Mouse (Mus musculus): ENCODE results near the gene Msi2. TPM values are rescaled to one million over a fixed set of nuclear protein-coding genes. Genes with fewer than 3 reads are reported as not detected.
A peak's percentile ranks its signal among the peaks of the same experiment; 100 is the strongest.

The Msi2 gene
- total and polyA plus RNA-seq, 2 experiments = 6.4 to 10.8 TPM

DNA sequence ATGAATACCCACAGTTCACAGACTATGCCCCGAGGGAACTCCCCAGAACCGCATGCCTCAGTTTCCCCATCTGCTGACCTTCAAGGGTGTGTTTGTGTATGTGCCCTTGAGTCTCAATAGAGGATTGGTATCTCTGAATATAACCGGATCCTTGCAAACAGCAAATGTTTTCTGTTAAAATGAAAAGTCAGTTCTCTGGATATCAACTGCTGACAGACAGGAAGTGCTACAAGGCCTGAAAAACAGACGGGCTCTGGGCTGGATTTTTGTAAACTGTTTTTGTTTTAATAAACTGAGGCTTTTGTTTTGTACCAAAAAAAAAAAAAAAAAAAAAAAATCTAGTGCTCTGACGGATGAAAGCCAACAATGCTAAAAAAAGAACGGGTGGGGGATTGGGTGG, 95.8 kb downstream of the Msi2 start:
- peaks cover 7% of the 10 kb centered on the region for H3K4me1 ChIP-seq (ENCODE audit: control insufficient read depth, insufficient read depth, low read length)
- no peaks in the 10 kb centered on the region for H3K27me3 ChIP-seq (ENCODE audit: control insufficient read depth, insufficient read depth, low read length)
- H3K4me3 ChIP-seq (ENCODE audit: insufficient read depth, low read depth, low read length) = no peak overlapping the region
- H3K9ac ChIP-seq (ENCODE audit: low read depth, low read length) = no peak overlapping the region
- peaks cover 3% of the 10 kb centered on the region; the same call in 1 of the 2 replicates for H3K79me2 ChIP-seq (ENCODE audit: control insufficient read depth, insufficient read depth, low read length)
- WGBS = 62% methylated on average over 6 of the region's 6 CpGs
- H3K36me3 ChIP-seq (ENCODE audit: control insufficient read depth, insufficient read depth, low read length) = no peaks in the 10 kb centered on the region
- TF ChIP-seq POLR2A (IDR thresholded peaks at IDR 0.05; ENCODE audit: extremely low read depth, insufficient read depth, low read length) = no peak
- TF ChIP-seq CTCF (IDR thresholded peaks at IDR 0.05; ENCODE audit: low read depth, low read length) = no peak
- no peak overlapping the region for H3K27ac ChIP-seq (replicated peaks; ENCODE audit: insufficient read depth, low read depth, low read length)
- no peak for DNase-seq (ENCODE audit: extremely low read depth, low read depth, low spot score)

DNA sequence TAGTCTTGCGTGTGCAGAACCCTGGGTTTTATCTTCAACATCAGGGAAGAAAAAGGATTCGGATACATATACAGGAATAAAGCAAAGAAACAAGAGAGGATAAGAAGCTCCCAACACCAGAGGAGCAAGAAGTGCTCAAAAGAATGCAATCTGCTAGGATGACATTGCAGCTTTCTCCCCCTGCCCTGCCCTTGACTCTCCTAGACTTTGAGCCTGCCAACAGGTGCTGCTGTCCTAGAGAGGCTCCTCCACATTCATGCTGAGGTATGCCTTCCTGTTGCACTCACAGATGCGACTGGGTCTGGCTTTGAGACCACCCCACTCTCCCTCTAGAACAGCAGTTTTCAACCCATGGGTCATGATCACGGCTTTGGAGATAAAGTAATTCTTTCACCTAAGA, 96.5 kb downstream of the Msi2 start:
- Histone ChIP-seq H3K27ac (replicated peaks; ENCODE audit: insufficient read depth, low read depth, low read length) (no peak overlapping the region), H3K9ac (ENCODE audit: low read depth, low read length) (no peak overlapping the region), H3K36me3 (ENCODE audit: control insufficient read depth, insufficient read depth, low read length) (no peaks in the 10 kb centered on the region), H3K4me1 (ENCODE audit: control insufficient read depth, insufficient read depth, low read length) (peaks cover 7% of the 10 kb centered on the region), H3K79me2 (ENCODE audit: control insufficient read depth, insufficient read depth, low read length) (no peaks in the 10 kb centered on the region; the same call in 1 of the 2 replicates), H3K4me3 (ENCODE audit: insufficient read depth, low read depth, low read length) (no peak overlapping the region), H3K27me3 (ENCODE audit: control insufficient read depth, insufficient read depth, low read length) (no peaks in the 10 kb centered on the region)
- DNase-seq (ENCODE audit: extremely low read depth, low read depth, low spot score) = no peak
- 88% methylated on average over 4 of the region's 4 CpGs for WGBS
- TF ChIP-seq POLR2A (IDR thresholded peaks at IDR 0.05; ENCODE audit: extremely low read depth, insufficient read depth, low read length) (no peak), CTCF (IDR thresholded peaks at IDR 0.05; ENCODE audit: low read depth, low read length) (no peak)

DNA sequence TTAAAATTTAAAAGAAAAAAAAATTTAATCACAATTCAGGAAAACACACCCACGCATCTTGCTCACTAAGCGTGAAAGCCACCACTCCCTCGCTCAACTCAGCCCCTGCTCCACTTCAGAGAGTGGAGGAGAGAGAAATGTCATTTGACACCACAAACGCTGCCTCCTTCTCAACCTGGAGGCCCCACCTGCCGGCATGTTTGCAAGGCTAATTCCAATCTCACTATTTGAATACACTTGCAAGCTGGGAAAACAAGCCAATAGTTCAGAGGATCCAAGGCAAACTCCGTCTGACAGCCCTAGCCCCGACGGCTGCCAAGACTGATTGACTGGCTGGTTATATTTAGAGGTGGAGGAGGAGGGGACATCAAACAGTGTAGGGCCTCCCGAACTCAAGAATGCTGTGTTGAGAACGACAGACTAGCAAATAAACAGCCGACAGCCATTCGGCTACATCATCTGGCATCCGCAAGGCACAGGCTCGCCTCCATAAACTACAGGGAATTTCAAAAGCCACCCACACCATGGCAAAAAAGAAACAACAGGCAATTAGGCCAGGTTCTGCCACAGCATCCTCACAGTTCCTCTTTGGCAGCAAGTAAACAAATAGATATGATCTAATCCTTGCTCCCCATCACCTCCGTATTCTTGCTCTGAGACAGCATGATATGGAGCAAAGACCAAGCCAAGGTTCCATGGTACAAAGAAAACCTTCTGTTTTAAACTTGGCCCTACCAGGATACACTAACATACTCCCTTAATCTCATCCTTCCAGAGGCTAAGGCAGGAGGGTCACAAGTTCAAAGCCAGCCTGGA, 97.9 kb downstream of the Msi2 start:
- peak; percentile 93 for DNase-seq (ENCODE audit: extremely low read depth, low read depth, low spot score)
- no peak overlapping the region for H3K9ac ChIP-seq (ENCODE audit: low read depth, low read length)
- H3K4me3 ChIP-seq (ENCODE audit: insufficient read depth, low read depth, low read length) = no peak overlapping the region
- TF ChIP-seq POLR2A (IDR thresholded peaks at IDR 0.05; ENCODE audit: extremely low read depth, insufficient read depth, low read length) = no peak
- TF ChIP-seq CTCF (IDR thresholded peaks at IDR 0.05; ENCODE audit: low read depth, low read length) = peak; percentile 27; the same call in 1 of the 2 replicates
- H3K36me3 ChIP-seq (ENCODE audit: control insufficient read depth, insufficient read depth, low read length) = no peaks in the 10 kb centered on the region
- peaks cover 9% of the 10 kb centered on the region for H3K4me1 ChIP-seq (ENCODE audit: control insufficient read depth, insufficient read depth, low read length)
- WGBS = 10% methylated on average over 15 of the region's 15 CpGs
- no peaks in the 10 kb centered on the region; the same call in 1 of the 2 replicates for H3K79me2 ChIP-seq (ENCODE audit: control insufficient read depth, insufficient read depth, low read length)
- H3K27ac ChIP-seq (replicated peaks; ENCODE audit: insufficient read depth, low read depth, low read length) = no peak overlapping the region
- no peaks in the 10 kb centered on the region for H3K27me3 ChIP-seq (ENCODE audit: control insufficient read depth, insufficient read depth, low read length)

- no peaks in the 10 kb centered on the region for H3K27me3 ChIP-seq (ENCODE audit: control insufficient read depth, insufficient read depth, low read length)
- no peak overlapping the region for H3K4me3 ChIP-seq (ENCODE audit: insufficient read depth, low read depth, low read length)
- H3K79me2 ChIP-seq (ENCODE audit: control insufficient read depth, insufficient read depth, low read length) = no peaks in the 10 kb centered on the region; the same call in 1 of the 2 replicates
- no peak for DNase-seq (ENCODE audit: extremely low read depth, low read depth, low spot score)
- TF ChIP-seq CTCF (IDR thresholded peaks at IDR 0.05; ENCODE audit: low read depth, low read length) (no peak), POLR2A (IDR thresholded peaks at IDR 0.05; ENCODE audit: extremely low read depth, insufficient read depth, low read length) (no peak)
- WGBS = 53% methylated on average over 9 of the region's 9 CpGs
- no peak overlapping the region for H3K9ac ChIP-seq (ENCODE audit: low read depth, low read length)
- no peaks in the 10 kb centered on the region for H3K36me3 ChIP-seq (ENCODE audit: control insufficient read depth, insufficient read depth, low read length)
- H3K27ac ChIP-seq (replicated peaks; ENCODE audit: insufficient read depth, low read depth, low read length) = no peak overlapping the region
- H3K4me1 ChIP-seq (ENCODE audit: control insufficient read depth, insufficient read depth, low read length) = peaks cover 12% of the 10 kb centered on the region
Measured at GRCm38 (mm10) chr11:88619468-88620157, 98.7 kb downstream of the Msi2 start.

GRCm38 (mm10) chr11:88618732-88619309, 99.5 kb downstream of the Msi2 start:
- Histone ChIP-seq H3K9ac (ENCODE audit: low read depth, low read length) (no peak overlapping the region), H3K4me1 (ENCODE audit: control insufficient read depth, insufficient read depth, low read length) (peaks cover 17% of the 10 kb centered on the region), H3K79me2 (ENCODE audit: control insufficient read depth, insufficient read depth, low read length) (no peaks in the 10 kb centered on the region; the same call in 1 of the 2 replicates), H3K27ac (replicated peaks; ENCODE audit: insufficient read depth, low read depth, low read length) (no peak overlapping the region), H3K4me3 (ENCODE audit: insufficient read depth, low read depth, low read length) (no peak overlapping the region), H3K36me3 (ENCODE audit: control insufficient read depth, insufficient read depth, low read length) (no peaks in the 10 kb centered on the region), H3K27me3 (ENCODE audit: control insufficient read depth, insufficient read depth, low read length) (no peaks in the 10 kb centered on the region)
- no peak for TF ChIP-seq CTCF (IDR thresholded peaks at IDR 0.05; ENCODE audit: low read depth, low read length)
- no peak for TF ChIP-seq POLR2A (IDR thresholded peaks at IDR 0.05; ENCODE audit: extremely low read depth, insufficient read depth, low read length)
- DNase-seq (ENCODE audit: extremely low read depth, low read depth, low spot score) = no peak
- WGBS = 66% methylated on average over 9 of the region's 9 CpGs
